Mouse (Mus musculus): Measurements from ENCODE around the gene Pex13.
"Not testable (repeated sequence)": the region's sequence is repeated elsewhere in the genome, so short reads cannot be mapped to it uniquely, and the experiment has no call there.

Gene Pex13

DNA sequence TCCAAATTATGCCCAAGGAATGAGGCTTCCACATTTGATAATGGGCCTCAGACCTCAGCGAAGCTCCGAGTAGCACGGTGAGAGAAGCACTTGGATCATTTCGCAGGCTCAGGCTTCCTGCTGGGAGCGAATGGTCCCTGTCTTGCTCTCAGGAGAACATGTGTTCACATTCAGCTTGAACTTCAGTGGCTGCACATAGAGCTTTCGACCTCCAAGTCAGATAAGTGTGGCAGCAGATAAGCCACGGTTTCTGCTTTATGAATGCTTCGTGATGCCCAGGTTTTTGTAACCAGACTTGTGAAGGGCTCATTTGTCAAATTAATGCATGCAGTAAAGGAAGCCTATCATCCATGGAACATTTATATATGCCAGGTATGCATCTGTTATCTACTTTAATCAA lies 31.2 kb downstream of the Pex13 start:
- no peak for DNase-seq

DNA sequence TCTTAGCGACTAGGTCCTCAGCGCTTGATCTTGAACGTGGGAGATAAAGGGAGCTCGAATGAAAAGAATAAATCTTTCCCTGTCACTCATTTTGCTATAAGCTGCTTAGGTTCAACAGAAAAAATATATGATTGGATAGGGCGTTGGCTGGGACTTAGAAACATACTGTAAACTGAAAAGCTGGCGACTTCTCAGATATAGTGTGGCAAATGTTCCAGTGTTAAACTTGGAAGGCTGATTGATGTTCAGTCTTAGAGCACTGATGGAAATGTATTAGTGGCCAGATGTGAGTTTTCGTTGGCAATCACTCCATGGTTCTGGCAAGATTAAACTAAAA lies 31.9 kb downstream of the Pex13 start:
- DNase-seq, result no peak

DNA sequence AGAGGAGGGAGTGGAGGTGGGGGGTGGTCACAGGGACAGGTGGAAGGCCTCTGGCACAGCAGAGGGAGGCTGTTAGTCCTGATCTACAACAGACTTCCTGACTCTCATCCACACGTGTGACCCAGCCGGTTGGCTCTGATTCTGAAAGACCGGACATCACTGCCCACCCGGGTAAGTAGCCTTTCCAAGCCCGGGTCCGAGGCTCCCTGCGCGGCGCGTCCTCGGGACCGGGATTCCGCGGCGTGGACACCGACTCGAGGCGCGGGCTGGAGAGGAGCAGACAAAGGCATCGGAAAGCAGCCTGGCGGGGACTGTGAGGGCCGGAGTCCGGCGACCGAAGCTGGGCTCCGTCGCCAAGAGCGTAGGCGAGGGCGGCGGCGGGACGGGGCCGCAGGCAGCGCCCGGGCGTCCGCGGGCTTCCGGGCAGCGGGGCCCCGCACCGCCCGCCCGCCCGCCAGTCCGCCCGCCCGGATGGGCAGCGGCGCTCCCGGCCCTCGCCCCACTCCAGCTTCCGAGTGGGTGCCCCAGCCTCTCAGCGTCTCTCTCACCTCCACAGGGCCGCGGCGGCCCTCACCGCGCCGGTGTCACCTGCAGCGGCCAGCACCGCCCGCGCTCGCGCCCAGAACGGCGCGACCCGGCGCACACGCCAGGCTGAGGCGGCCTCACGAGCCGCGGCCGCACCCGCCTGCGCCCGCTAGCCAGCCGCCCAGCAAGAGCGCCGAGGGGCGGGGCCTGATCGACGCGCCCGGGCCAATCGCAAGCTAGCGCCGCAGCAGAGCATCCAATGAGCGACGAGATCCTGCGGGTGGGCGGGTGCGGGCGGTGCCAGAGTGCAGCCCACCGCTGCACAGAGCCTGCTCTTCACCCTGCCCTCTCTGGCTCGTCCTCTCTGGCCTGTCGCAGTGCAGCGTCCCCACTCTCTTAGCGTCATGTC lies 32.5 kb downstream of the Pex13 start, which contains the start of gene 0610010F05Rik:
TSS of gene 0610010F05Rik (minus strand) at position 695 of the 934 bp plus-strand sequence.
- DNase-seq, result peak; percentile 78

DNA sequence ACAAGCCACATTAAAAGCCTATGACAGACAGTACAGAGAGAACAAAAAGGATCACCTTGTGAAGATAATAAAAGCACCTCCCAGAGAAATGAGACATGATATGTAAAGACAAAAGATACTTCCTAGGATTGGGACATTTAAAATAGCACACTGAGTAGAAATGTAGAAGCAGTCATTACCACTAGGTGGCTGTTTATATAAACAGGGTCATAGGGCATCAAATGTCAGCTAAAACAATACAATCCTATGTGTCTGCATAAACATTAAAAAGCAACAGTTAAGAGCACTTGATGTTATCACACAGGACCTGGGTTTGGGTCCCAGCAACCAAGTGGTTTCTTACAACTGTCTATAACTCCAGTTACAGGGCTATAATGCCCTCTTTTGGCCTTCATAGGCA lies 35.1 kb downstream of the Pex13 start:
- no peak for DNase-seq

DNA sequence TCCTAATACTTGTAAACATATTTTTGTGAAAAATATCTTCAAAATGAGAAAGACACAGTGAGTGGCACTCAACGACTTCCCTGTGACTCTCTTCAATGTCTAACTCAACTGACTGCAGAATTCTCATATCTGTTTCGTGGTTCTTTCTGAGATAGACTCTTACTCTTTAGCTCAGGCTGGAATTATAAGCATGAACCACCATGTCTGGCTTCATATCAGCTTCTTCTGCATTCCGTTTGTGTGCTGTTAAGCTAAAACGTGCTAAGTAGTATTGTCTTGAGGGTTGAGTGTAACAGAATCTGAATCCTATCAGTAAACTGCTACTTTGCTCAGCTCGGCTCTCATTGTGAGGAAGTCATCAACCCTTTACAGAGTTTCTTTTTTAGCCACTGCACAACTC lies 46.8 kb downstream of the Pex13 start:
- no peak for DNase-seq

DNA sequence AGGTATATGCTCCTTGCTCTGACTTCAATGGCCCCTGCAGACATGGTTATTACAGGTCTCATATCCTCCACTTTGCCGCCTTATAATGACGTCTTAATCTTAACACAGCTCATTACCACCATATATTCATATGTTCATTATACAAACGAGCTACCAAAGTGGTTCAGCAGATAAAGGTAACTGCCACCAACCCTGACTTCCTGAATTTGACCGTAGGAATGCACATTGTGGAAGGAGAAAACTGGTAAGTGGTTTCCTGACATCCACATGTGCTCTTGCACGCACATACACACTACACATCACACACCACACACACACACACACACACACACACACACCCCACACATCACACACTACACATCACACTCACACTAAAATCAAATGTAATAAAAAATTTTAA lies 51.2 kb downstream of the Pex13 start:
- no peak for DNase-seq

DNA sequence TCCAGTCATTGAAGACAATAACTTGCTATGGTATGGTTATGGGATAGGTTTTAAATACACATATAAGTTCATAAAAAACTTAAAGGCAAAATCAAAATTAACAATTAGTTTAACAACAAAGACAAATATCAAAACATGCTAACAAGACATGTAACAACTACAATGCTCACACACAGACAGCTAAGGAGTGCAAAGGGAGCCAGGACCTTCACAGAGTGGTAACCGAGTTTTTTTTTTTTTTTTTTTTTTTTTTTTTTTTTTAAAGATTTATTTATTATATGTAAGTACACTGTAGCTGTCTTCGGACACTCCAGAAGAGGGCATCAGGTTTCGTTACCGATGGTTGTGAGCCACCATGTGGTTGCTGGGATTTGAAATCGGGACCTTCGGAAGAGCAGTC lies 58.5 kb downstream of the Pex13 start:
- not testable (repeated sequence) for DNase-seq
